Mouse (Mus musculus) adrenal gland, adult 8-10 months (tissue): ENCODE data around the gene Eloa. TPM values are rescaled to one million over a fixed set of nuclear protein-coding genes. Genes with fewer than 3 reads are reported as not detected.

Experiments used
- DNase-seq: peaks from one replicate; pipeline ENCODE4 v3.0.0; 2022
- total RNA-seq, 4 experiments: library from RNA; stranded (reverse); gene quantifications; 2 replicates each; pipeline ENCODE4 v1.2.4; 2022

Gene Eloa
- total RNA-seq, 4 experiments from 2014 or later: 38.6 to 44.8 (median 43.9) TPM

DNA sequence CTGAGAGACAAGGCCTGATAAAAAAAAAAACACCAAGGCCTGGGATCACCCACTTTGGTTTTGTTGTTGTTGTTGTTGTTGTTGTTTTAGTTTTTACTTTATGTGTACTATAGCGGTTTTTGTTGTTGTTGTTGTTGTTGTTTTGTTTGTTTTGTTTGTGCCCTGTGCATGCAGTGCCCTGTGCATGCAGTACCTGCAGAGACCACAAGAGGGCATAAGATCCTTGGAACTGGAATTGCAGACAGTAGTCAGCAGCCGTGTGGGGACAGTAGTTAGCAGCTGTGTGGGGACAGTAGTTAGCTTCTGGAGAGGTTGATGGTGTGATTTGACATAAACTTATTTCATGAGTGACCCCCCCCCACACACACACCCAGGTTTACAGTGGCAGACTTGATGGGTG, 67.3 kb downstream of the Eloa start:
- DNase-seq: no peak

Other genes with a start within 250 kb of the Eloa start
- gene Srsf10, start 166.0 kb downstream of the Eloa start, total RNA-seq: 100 to 1,000 TPM in 2 of 4 experiments, 10 to 100 TPM in 2; 93.3 to 127 (median 104) TPM
- gene Pnrc2, start 147.9 kb downstream of the Eloa start, total RNA-seq: 100 to 1,000 TPM; 106 to 163 (median 148) TPM
- gene Cnr2, start 126.4 kb downstream of the Eloa start, total RNA-seq: 1 to 10 TPM; 2.2 to 3.6 (median 2.8) TPM
- gene Fuca1, start 101.0 kb downstream of the Eloa start, total RNA-seq: 100 to 1,000 TPM in 3 of 4 experiments, 10 to 100 TPM in 1; 83.5 to 119 (median 106) TPM
- gene Hmgcl, start 75.3 kb downstream of the Eloa start, total RNA-seq: 10 to 100 TPM; 51.7 to 68.6 (median 62.8) TPM
- gene Gale, start 58.0 kb downstream of the Eloa start, total RNA-seq: 10 to 100 TPM; 12.5 to 23.3 (median 22.5) TPM
- 10 to 100 TPM; 79.7 to 84.5 (median 81.6) TPM for gene Lypla2, start 49.1 kb downstream of the Eloa start, total RNA-seq
- gene Pithd1, start 34.5 kb downstream of the Eloa start, total RNA-seq: 10 to 100 TPM; 31.8 to 51.8 (median 40.4) TPM
- 100 to 1,000 TPM; 326 to 545 (median 424) TPM for gene Rpl11, start 31.7 kb upstream of the Eloa start, total RNA-seq
- gene Id3, start 121.7 kb upstream of the Eloa start, total RNA-seq: 10 to 100 TPM; 58.3 to 76.8 (median 73.8) TPM
- gene E2f2, start 150.6 kb upstream of the Eloa start, total RNA-seq: 1 to 10 TPM; 2.6 to 3.6 (median 2.7) TPM
- gene Asap3, start 184.6 kb upstream of the Eloa start, total RNA-seq: 1 to 10 TPM; 2.5 to 4.9 (median 3.6) TPM
- gene Tcea3, start 226.0 kb upstream of the Eloa start, total RNA-seq: 1 to 10 TPM; 1.7 to 2.2 (median 1.9) TPM